Mouse (Mus musculus) limb, embryonic 10.5 days (tissue): ENCODE measurements at regions not wholly inside any gene's neighbourhood (a gene's known extent, or its start where the extent isn't known, plus 50 kb on each side); places are given as distances from the start of the nearest gene placed in this dataset.

Experiments used
- DNase-seq: peaks from one replicate; pipeline ENCODE4 v3.0.0-alpha.2; 2017; ENCODE audit warnings: low spot score
- H3K27ac ChIP-seq: fragments of 300-500 bp; sonication (generic); 2 replicates; pipeline ENCODE4 v1.5.1; 2016; ENCODE audit warnings: mild to moderate bottlenecking
- H3K27me3 ChIP-seq: fragments of 300-500 bp; sonication (generic); 2 replicates; pipeline ENCODE4 v1.6.1; 2016; ENCODE audit warnings: low read depth, mild to moderate bottlenecking; ENCODE audit not compliant: poor library complexity, severe bottlenecking
- H3K36me3 ChIP-seq: fragments of 300-500 bp; sonication (generic); 2 replicates; pipeline ENCODE4 v1.6.1; 2016; ENCODE audit warnings: mild to moderate bottlenecking, moderate library complexity
- H3K4me1 ChIP-seq: fragments of 300-500 bp; sonication (generic); 2 replicates; pipeline ENCODE4 v1.6.1; 2016
- H3K4me3 ChIP-seq: fragments of 300-500 bp; sonication (generic); 2 replicates; pipeline ENCODE4 v1.5.1; 2016; ENCODE audit warnings: mild to moderate bottlenecking, moderate library complexity
- H3K9me3 ChIP-seq: fragments of 300-500 bp; sonication (generic); replicated peaks from 2 replicates; pipeline ENCODE4 v1.6.1; 2016; ENCODE audit warnings: mild to moderate bottlenecking
- WGBS: fragments of 180-500 bp; shearing (Covaris S2); methylation state at CpG from one replicate; pipeline ENCODE4 v1.1.7; 2016; 5-methylcytosine and 5-hydroxymethylcytosine counted together

DNA sequence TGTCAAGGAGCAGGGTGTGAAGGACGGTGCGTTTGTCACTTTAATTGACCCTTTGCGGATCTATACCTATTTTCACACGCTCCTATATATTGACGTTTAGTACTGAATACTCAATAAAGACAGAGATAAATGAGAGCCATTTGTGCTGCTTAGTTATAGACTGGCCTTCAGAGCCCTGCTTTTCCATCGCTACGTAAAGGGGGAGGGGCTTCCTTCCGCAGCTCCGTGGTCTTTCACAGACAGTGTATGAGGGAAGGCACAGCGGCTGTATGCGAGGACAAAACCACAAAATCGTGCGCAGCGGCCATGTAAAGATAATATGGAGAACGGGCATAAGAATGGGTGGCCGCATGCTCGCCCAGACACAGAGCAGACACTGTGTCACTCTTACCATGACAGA is 58.4 kb upstream of the Pced1b start:
- Histone ChIP-seq H3K36me3 (no peaks in the 10 kb centered on the region), H3K4me1 (no peaks in the 10 kb centered on the region), H3K27me3 (no peaks in the 10 kb centered on the region), H3K4me3 (no peak overlapping the region), H3K9me3 (no peaks in the 10 kb centered on the region), H3K27ac (no peak overlapping the region)
- 87% methylated on average over 17 of the region's 17 CpGs for WGBS
- no peak for DNase-seq

DNA sequence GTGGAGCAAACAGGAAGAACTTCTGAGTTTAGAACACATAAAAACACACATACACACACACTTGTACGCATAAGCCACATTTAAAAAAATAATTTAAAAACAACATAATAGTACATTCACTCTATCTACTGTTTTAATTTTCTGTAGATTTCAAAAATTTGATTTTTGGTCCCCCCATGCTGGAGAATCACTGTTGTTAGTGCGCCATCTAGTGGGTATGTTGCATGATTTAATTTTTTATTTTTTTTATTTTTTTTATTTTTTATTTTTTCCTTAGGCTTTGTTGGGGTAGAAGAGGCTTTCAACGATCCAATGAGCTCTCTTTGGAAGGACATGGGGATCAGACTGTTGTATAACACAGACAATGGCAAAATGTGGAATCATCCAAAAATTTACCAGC is 59.1 kb upstream of the Pced1b start:
- 45% methylated on average over 3 of the region's 3 CpGs for WGBS
- no peak for DNase-seq
- no peak overlapping the region for H3K4me3 ChIP-seq
- H3K4me1 ChIP-seq: no peaks in the 10 kb centered on the region
- no peak overlapping the region for H3K27ac ChIP-seq
- no peaks in the 10 kb centered on the region for H3K27me3 ChIP-seq
- H3K9me3 ChIP-seq: no peaks in the 10 kb centered on the region
- H3K36me3 ChIP-seq: no peaks in the 10 kb centered on the region

DNA sequence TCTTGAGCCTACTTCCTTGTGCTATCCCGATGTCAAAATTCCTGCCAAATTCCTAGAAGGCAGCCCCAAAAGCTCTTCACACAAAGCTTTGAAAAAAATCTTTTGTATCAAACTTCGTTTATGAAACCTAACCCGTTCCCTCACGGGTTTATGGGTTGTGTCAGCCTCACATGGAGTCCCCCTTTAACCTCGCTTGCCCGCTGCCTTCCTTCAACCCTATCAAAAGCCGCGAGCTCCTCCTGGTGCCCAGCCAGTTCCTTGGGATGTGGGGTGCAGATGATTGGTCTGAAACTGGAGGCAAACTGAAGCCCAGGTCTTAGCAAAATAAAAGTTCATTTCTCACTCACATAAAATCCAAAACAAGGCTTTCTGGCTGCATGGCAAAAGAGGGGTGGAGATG is 60.9 kb upstream of the Pced1b start:
- no peak for DNase-seq
- 0 out of 2 replicates have a peak, but pooled peaks cover 3% of the 10 kb centered on the region for H3K4me1 ChIP-seq
- no peaks in the 10 kb centered on the region for H3K27me3 ChIP-seq
- no peak overlapping the region for H3K27ac ChIP-seq
- 81% methylated on average over 8 of the region's 8 CpGs for WGBS
- no peaks in the 10 kb centered on the region for H3K36me3 ChIP-seq
- no peak overlapping the region for H3K4me3 ChIP-seq
- H3K9me3 ChIP-seq: no peaks in the 10 kb centered on the region

DNA sequence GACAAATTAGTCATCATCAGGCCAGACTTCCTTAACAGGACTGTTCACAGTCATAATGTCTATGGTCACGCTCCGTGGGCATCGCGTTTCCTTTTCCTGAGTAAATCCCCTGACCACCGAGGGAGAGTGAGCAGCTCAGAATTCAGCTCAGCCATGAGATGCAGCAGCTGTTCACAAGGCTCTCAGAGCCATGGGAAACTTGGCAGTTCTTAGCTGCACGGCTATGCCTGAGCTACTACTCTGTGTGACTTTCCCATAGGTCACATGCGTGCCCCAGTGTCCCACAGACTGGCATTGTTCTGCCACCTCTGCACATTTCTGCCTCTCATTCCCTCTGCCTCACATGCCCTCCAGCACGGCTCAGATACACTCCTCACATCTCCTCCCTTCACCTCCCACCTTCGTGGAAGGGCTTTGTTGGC is 64.3 kb upstream of the Pced1b start:
- H3K4me3 ChIP-seq: no peak overlapping the region
- no peaks in the 10 kb centered on the region for H3K9me3 ChIP-seq
- DNase-seq: no peak
- H3K27ac ChIP-seq: no peak overlapping the region
- no peaks in the 10 kb centered on the region for H3K27me3 ChIP-seq
- WGBS: 82% methylated on average over 9 of the region's 9 CpGs
- peaks cover 12% of the 10 kb centered on the region; the same call in 1 of the 2 replicates for H3K4me1 ChIP-seq
- no peaks in the 10 kb centered on the region for H3K36me3 ChIP-seq

- DNase-seq: no peak
- Histone ChIP-seq H3K9me3 (no peaks in the 10 kb centered on the region), H3K27me3 (no peaks in the 10 kb centered on the region), H3K36me3 (no peaks in the 10 kb centered on the region), H3K4me3 (no peak overlapping the region), H3K4me1 (peaks cover 13% of the 10 kb centered on the region; the same call in 1 of the 2 replicates), H3K27ac (no peak overlapping the region)
- WGBS: 80% methylated on average over 9 of the region's 9 CpGs
Observed at GRCm38 (mm10) chr15:97180970-97181669, 65.8 kb upstream of the Pced1b start.

GRCm38 (mm10) chr15:97178286-97178685 is 68.6 kb upstream of the Pced1b start:
- no peak for DNase-seq
- Histone ChIP-seq H3K27ac (no peak overlapping the region), H3K4me3 (no peak overlapping the region), H3K4me1 (peaks cover 30% of the 10 kb centered on the region), H3K36me3 (no peaks in the 10 kb centered on the region), H3K27me3 (no peaks in the 10 kb centered on the region), H3K9me3 (no peaks in the 10 kb centered on the region)
- WGBS: 68% methylated on average over 3 of the region's 3 CpGs

DNA sequence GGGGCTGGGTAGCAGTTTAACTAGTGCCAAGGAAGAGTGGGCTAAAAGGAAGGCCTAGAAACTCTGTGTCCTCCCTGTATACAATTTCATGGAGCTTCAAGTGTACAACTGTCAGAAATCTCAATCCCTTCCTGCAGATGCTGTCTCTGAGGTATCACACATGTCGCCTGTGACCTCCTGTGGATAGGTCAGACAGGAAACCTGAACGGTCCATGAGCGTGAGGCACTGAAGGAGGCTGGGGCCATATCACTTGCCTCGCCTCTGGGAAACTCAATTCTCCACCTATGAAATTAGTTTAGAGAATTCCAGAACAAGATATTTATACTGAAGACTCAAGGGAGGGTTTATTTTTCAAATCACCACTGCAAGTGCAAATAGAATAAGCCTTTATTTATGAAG is 69.1 kb upstream of the Pced1b start:
- peaks cover 35% of the 10 kb centered on the region for H3K4me1 ChIP-seq
- DNase-seq: no peak
- H3K4me3 ChIP-seq: no peak overlapping the region
- H3K9me3 ChIP-seq: no peaks in the 10 kb centered on the region
- H3K27ac ChIP-seq: no peak overlapping the region
- H3K27me3 ChIP-seq: no peaks in the 10 kb centered on the region
- H3K36me3 ChIP-seq: no peaks in the 10 kb centered on the region
- 68% methylated on average over 4 of the region's 4 CpGs for WGBS

- Histone ChIP-seq H3K4me3 (no peak overlapping the region), H3K36me3 (no peaks in the 10 kb centered on the region), H3K4me1 (peaks cover 30% of the 10 kb centered on the region), H3K9me3 (no peaks in the 10 kb centered on the region), H3K27ac (peak overlapping the region; percentile 63), H3K27me3 (no peaks in the 10 kb centered on the region)
- peak; percentile 61 for DNase-seq
- 13% methylated on average over 5 of the region's 5 CpGs for WGBS
Observed at GRCm38 (mm10) chr15:97174989-97175388, 71.9 kb upstream of the Pced1b start.

- no peaks in the 10 kb centered on the region for H3K36me3 ChIP-seq
- no peak overlapping the region for H3K4me3 ChIP-seq
- H3K4me1 ChIP-seq: peaks cover 27% of the 10 kb centered on the region
- H3K27me3 ChIP-seq: no peaks in the 10 kb centered on the region
- DNase-seq: no peak
- 82% methylated on average over 17 of the region's 17 CpGs for WGBS
- no peaks in the 10 kb centered on the region for H3K9me3 ChIP-seq
- H3K27ac ChIP-seq: peak overlapping the region; percentile 50; the same call in 1 of the 2 replicates
Observed at GRCm38 (mm10) chr15:97173233-97173632, 73.7 kb upstream of the Pced1b start.

DNA sequence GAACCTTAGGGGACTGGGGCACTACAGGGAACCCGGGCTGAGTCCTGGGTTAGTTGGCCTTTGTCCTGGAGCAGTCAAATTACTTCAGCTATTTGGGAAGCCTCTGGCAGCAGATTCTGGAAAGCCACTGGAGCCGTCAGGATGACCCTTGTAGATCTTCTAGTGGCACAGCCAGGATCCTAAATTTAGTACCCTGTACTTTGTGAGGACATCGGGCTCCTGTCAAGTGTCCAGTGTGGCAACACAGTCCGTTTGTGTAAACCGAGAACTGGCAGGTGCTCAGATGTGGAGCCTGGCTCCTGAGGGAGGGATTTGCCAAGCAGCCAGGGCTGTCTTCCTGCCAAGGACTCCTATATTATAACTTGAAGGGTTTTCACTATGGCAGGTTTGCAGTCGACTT is 76.8 kb upstream of the Pced1b start:
- Histone ChIP-seq H3K9me3 (no peaks in the 10 kb centered on the region), H3K4me3 (no peak overlapping the region), H3K27me3 (no peaks in the 10 kb centered on the region), H3K27ac (no peak overlapping the region), H3K36me3 (no peaks in the 10 kb centered on the region), H3K4me1 (peaks cover 17% of the 10 kb centered on the region)
- no peak for DNase-seq
- 84% methylated on average over 6 of the region's 6 CpGs for WGBS

- no peaks in the 10 kb centered on the region for H3K36me3 ChIP-seq
- no peaks in the 10 kb centered on the region for H3K27me3 ChIP-seq
- peaks cover 10% of the 10 kb centered on the region for H3K4me1 ChIP-seq
- DNase-seq: no peak
- no peaks in the 10 kb centered on the region for H3K9me3 ChIP-seq
- no peak overlapping the region for H3K4me3 ChIP-seq
- 90% methylated on average over 10 of the region's 10 CpGs for WGBS
- 0 out of 2 replicates have a peak overlapping the region, but pooled peaks have one; percentile 16 for H3K27ac ChIP-seq
Observed at GRCm38 (mm10) chr15:97169381-97169780, 77.5 kb upstream of the Pced1b start.

- Histone ChIP-seq H3K4me3 (no peak overlapping the region), H3K27me3 (no peaks in the 10 kb centered on the region), H3K9me3 (no peaks in the 10 kb centered on the region), H3K27ac (no peak overlapping the region), H3K36me3 (no peaks in the 10 kb centered on the region), H3K4me1 (no peaks in the 10 kb centered on the region; the same call in 1 of the 2 replicates)
- DNase-seq: no peak
- 97% methylated on average over 7 of the region's 7 CpGs for WGBS
Observed at GRCm38 (mm10) chr15:97167116-97167515, 79.8 kb upstream of the Pced1b start.

DNA sequence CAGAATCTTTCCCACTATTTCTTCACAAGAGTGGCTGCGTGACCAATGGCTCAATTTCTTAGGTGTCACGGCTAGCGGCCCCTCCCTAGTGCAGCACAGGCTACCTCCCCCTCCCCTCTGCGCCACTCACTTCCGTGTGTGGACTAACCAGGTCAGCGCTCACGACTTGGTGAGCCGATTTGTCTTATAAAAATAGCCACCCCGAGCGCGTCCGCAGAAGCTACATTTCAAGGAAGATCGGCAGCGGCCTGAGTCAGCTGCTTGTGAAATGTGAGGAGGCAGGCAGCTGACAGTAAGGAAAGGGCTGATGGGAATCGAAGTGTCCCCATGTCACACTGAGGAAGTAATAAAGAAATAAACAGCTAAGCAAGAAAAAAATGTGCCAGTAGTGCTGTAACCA is 82.3 kb upstream of the Pced1b start:
- H3K9me3 ChIP-seq: no peaks in the 10 kb centered on the region
- H3K27ac ChIP-seq: no peak overlapping the region
- no peaks in the 10 kb centered on the region for H3K36me3 ChIP-seq
- no peaks in the 10 kb centered on the region for H3K27me3 ChIP-seq
- WGBS: 86% methylated on average over 15 of the region's 15 CpGs
- H3K4me1 ChIP-seq: no peaks in the 10 kb centered on the region; the same call in 1 of the 2 replicates
- DNase-seq: no peak
- no peak overlapping the region for H3K4me3 ChIP-seq

DNA sequence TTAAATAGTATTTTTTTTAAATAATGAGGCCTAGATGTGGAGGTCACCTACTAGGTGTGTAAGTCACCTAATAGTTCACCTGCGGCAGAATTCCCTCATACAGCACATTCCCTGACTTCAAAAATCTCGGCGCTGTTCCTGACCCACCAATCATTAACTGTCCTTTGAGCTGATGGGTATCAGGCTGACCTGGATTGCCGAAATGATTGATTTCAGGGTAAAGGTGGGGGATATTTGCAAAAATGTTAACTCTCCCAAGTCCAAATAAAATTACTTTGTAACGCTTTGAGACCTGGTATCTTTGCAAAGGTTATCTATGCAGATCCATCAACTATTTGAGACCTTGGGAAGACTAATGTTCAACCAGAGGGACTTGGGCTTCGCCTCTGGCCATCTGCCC is 82.9 kb upstream of the Pced1b start:
- Histone ChIP-seq H3K27me3 (no peaks in the 10 kb centered on the region), H3K36me3 (no peaks in the 10 kb centered on the region), H3K4me3 (no peak overlapping the region), H3K9me3 (no peaks in the 10 kb centered on the region), H3K27ac (no peak overlapping the region), H3K4me1 (no peaks in the 10 kb centered on the region)
- DNase-seq: no peak
- WGBS: 85% methylated on average over 6 of the region's 6 CpGs
